Mouse (Mus musculus) MEL (cell line): ENCODE results near the gene Taf6. TPM values are rescaled to one million over a fixed set of nuclear protein-coding genes. Genes with fewer than 3 reads are reported as not detected.

Source experiments
- DNase-seq: peaks from one replicate; pipeline ENCODE4 v3.0.0; 2011; ENCODE audit warnings: low read depth, low spot score
- H3K27ac ChIP-seq: 2 replicates; pipeline ENCODE4 v1.5.1; 2012; ENCODE audit warnings: low read depth, mild to moderate bottlenecking, control low read depth, low read length, moderate library complexity; ENCODE audit not compliant: control insufficient read depth
- H3K27me3 ChIP-seq, 2 experiments: fragments of 150-350 bp in 1 of 2; sonication (generic) in 1 of 2; 2 replicates each; pipeline ENCODE4 v1.6.1; 2012; ENCODE audit warnings: low read length in 2 of 2, mild to moderate bottlenecking in 2 of 2, improper control_type of control experiment in 1 of 2, moderate library complexity in 1 of 2; ENCODE audit not compliant: insufficient read depth in 2 of 2, control insufficient read depth in 1 of 2
- H3K36me3 ChIP-seq, 2 experiments: 2 replicates each; pipeline ENCODE4 v1.6.1; 2012 to 2014; ENCODE audit warnings: low read length in 2 of 2, improper control_type of control experiment in 1 of 2, inconsistent platforms in 1 of 2, mild to moderate bottlenecking in 1 of 2; ENCODE audit not compliant: insufficient read depth in 2 of 2, control insufficient read depth in 1 of 2
- H3K4me1 ChIP-seq, 2 experiments: fragments of 150-350 bp in 1 of 2; sonication (generic) in 1 of 2; 2 replicates each; pipeline ENCODE4 v1.6.1; 2012; ENCODE audit warnings: low read length in 2 of 2, improper control_type of control experiment in 1 of 2, mild to moderate bottlenecking in 1 of 2; ENCODE audit not compliant: insufficient read depth in 2 of 2, control insufficient read depth in 1 of 2
- H3K4me3 ChIP-seq, 2 experiments: fragments of 150-350 bp in 1 of 2; sonication (generic) in 1 of 2; 2 replicates each; pipeline ENCODE4 v1.5.1; 2012; ENCODE audit warnings: low read depth in 2 of 2, low read length in 2 of 2, mild to moderate bottlenecking in 2 of 2, moderate library complexity in 2 of 2, control low read depth in 1 of 2, improper control_type of control experiment in 1 of 2; ENCODE audit not compliant: control insufficient read depth in 1 of 2, insufficient read depth in 1 of 2
- H3K79me2 ChIP-seq: 2 replicates; pipeline ENCODE4 v1.6.1; 2012; ENCODE audit warnings: mild to moderate bottlenecking, low read length, moderate library complexity; ENCODE audit not compliant: control insufficient read depth, poor library complexity, insufficient read depth
- H3K9ac ChIP-seq: 2 replicates; pipeline ENCODE4 v1.6.1; 2012; ENCODE audit warnings: low read depth, mild to moderate bottlenecking, control low read depth, low read length, moderate library complexity; ENCODE audit not compliant: control insufficient read depth, poor library complexity, severe bottlenecking
- H3K9me3 ChIP-seq: fragments of 150-350 bp; sonication (generic); replicated peaks from 2 replicates; pipeline ENCODE4 v1.6.1; 2012; ENCODE audit warnings: mild to moderate bottlenecking, low read length, improper control_type of control experiment, moderate library complexity; ENCODE audit not compliant: insufficient read depth
- CTCF ChIP-seq, 3 experiments: IDR thresholded peaks in 2 of 3; conservative IDR thresholded peaks in 1 of 3; 2 replicates each; pipeline ENCODE4 v1.5.1; 2011 to 2012; ENCODE audit warnings: low read length in 3 of 3, low read depth in 2 of 3, mild to moderate bottlenecking in 2 of 3, improper control_type of control experiment in 1 of 3, inconsistent platforms in 1 of 3, mixed read lengths in 1 of 3, moderate library complexity in 1 of 3; ENCODE audit not compliant: control insufficient read depth in 1 of 3, insufficient read depth in 1 of 3, poor library complexity in 1 of 3, severe bottlenecking in 1 of 3
- E2F4 ChIP-seq: IDR thresholded peaks from 2 replicates; pipeline ENCODE4 v1.6.1; 2011; ENCODE audit warnings: low read depth, low read length, improper control_type of control experiment, borderline replicate concordance
- GATA1 ChIP-seq: IDR thresholded peaks from 2 replicates; pipeline ENCODE4 v1.6.1; 2011; ENCODE audit warnings: low read depth, low read length, improper control_type of control experiment
- HCFC1 ChIP-seq: IDR thresholded peaks from 2 replicates; pipeline ENCODE4 v1.6.1; 2012; ENCODE audit warnings: low read depth, mild to moderate bottlenecking, inconsistent platforms, low read length, improper control_type of control experiment, moderate library complexity
- KAT2A ChIP-seq: conservative IDR thresholded peaks from 2 replicates; pipeline ENCODE4 v1.6.1; 2012; ENCODE audit warnings: low read depth, low read length, improper control_type of control experiment, inconsistent platforms
- MAZ ChIP-seq: IDR thresholded peaks from 2 replicates; pipeline ENCODE4 v1.6.1; 2012; ENCODE audit warnings: low read depth, mild to moderate bottlenecking, inconsistent platforms, low read length, improper control_type of control experiment
- MEF2A ChIP-seq: IDR thresholded peaks from 2 replicates; pipeline ENCODE4 v1.6.1; 2014; ENCODE audit warnings: low read depth, mild to moderate bottlenecking, inconsistent platforms, low read length, improper control_type of control experiment; ENCODE audit not compliant: poor library complexity, insufficient replicate concordance, severe bottlenecking; ENCODE audit errors: extremely low read depth
- MXI1 ChIP-seq: IDR thresholded peaks from 2 replicates; pipeline ENCODE4 v1.6.1; 2011; ENCODE audit warnings: mild to moderate bottlenecking, low read depth, low read length, improper control_type of control experiment
- NELFE ChIP-seq: IDR thresholded peaks from 2 replicates; pipeline ENCODE4 v1.6.1; 2011; ENCODE audit warnings: low read depth, low read length, improper control_type of control experiment
- NRF1 ChIP-seq: IDR thresholded peaks from 2 replicates; pipeline ENCODE4 v1.6.1; 2014; ENCODE audit warnings: low read depth, mild to moderate bottlenecking, inconsistent platforms, low read length, improper control_type of control experiment, moderate library complexity; ENCODE audit not compliant: poor library complexity, insufficient read depth, severe bottlenecking
- POLR2A ChIP-seq, 2 experiments: IDR thresholded peaks; 2 replicates each; pipeline ENCODE4 v1.6.1; 2011 to 2012; ENCODE audit warnings: low read length in 2 of 2, mild to moderate bottlenecking in 2 of 2, control low read depth in 1 of 2, improper control_type of control experiment in 1 of 2, low read depth in 1 of 2, moderate library complexity in 1 of 2; ENCODE audit not compliant: control insufficient read depth in 1 of 2, insufficient read depth in 1 of 2, poor library complexity in 1 of 2
- POLR2AphosphoS2 ChIP-seq: IDR thresholded peaks from 2 replicates; pipeline ENCODE4 v1.6.1; 2011; ENCODE audit warnings: low read length, improper control_type of control experiment
- POLR2AphosphoS5 ChIP-seq: IDR thresholded peaks from 2 replicates; pipeline ENCODE4 v1.6.1; 2012; ENCODE audit warnings: low read depth, borderline replicate concordance, mild to moderate bottlenecking, inconsistent platforms, low read length, moderate library complexity, mixed read lengths
- RAD21 ChIP-seq: IDR thresholded peaks from 2 replicates; pipeline ENCODE4 v1.6.1; 2011; ENCODE audit warnings: mild to moderate bottlenecking, low read depth, low read length, improper control_type of control experiment
- SIN3A ChIP-seq: IDR thresholded peaks from 2 replicates; pipeline ENCODE4 v1.6.1; 2012; ENCODE audit warnings: low read length, improper control_type of control experiment, inconsistent platforms
- SMC3 ChIP-seq: IDR thresholded peaks from 2 replicates; pipeline ENCODE4 v1.6.1; 2011; ENCODE audit warnings: low read depth, low read length, improper control_type of control experiment
- TBP ChIP-seq: IDR thresholded peaks from 2 replicates; pipeline ENCODE4 v1.8.0; 2011; ENCODE audit warnings: low read depth, low read length, improper control_type of control experiment
- TCF12 ChIP-seq: IDR thresholded peaks from 2 replicates; pipeline ENCODE4 v1.6.1; 2014; ENCODE audit warnings: low read depth, mild to moderate bottlenecking, inconsistent platforms, low read length, improper control_type of control experiment, moderate library complexity
- USF1 ChIP-seq: IDR thresholded peaks from 2 replicates; pipeline ENCODE4 v1.6.1; 2014; ENCODE audit warnings: low read depth, mild to moderate bottlenecking, inconsistent platforms, low read length, improper control_type of control experiment, moderate library complexity
- ZC3H11A ChIP-seq: IDR thresholded peaks from 2 replicates; pipeline ENCODE4 v1.6.1; 2012; ENCODE audit warnings: low read depth, mild to moderate bottlenecking, inconsistent platforms, low read length, improper control_type of control experiment
- ZNF384 ChIP-seq: IDR thresholded peaks from 2 replicates; pipeline ENCODE4 v1.6.1; 2012; ENCODE audit warnings: low read depth, mild to moderate bottlenecking, inconsistent platforms, low read length, improper control_type of control experiment
- polyA plus RNA-seq, 2 experiments: library from polyadenylated mRNA; stranded (reverse) in 1 of 2; unstranded in 1 of 2; fragments of >175 nt in 1 of 2; fragments of >200 nt in 1 of 2; gene quantifications; 2 replicates each; pipeline versions ENCODE4 v1.2.1 to v1.2.4; 2012; ENCODE audit warnings: low replicate concordance in 2 of 2, low read depth in 1 of 2; ENCODE audit not compliant: insufficient read length in 2 of 2, insufficient read depth in 1 of 2, missing spikeins in 1 of 2
- total RNA-seq: library from RNA; depleted of rRNA; stranded (reverse); fragments of 300-350 nt; gene quantifications from 2 replicates; pipeline ENCODE4 v1.2.3, GENCODE M21; 2012; rRNA removed

Gene Taf6
- total RNA-seq (52.6 and 59.6 TPM in 2 replicates), polyA plus RNA-seq (10 to 100 TPM in 1 of 2 experiments, not detected in 1; 94.7 TPM)

DNA sequence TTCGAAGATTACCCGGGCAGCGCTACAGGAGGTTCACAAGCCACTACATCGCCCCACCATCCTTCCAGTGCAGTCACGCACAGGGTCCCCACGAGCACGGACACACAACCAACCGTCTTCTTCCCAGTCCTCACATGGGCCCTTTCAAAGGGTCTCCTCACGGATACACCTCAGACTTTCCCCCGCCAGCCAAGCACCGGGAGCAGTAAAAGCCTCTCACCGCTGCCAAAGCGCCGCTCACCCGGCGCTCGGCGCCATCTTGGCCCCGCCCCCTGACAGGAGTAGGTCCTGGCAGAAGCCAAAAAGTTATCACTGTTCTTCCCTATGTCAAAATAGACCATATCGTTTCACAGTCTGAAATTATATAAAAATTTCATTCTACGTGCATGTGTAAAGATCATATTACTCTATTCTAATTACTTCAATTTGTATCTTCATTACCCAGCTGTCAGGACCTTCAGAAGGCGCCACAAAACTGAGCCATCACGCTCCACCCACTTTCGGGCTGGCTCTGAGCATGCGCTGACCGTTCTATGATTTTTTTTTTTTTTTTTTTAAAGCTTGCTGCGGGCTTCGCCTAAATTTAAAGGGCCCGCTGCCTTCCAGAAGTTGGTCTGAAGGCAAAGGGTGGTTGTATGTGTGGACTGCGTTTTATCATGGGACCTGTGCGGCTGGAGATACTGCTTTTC is at the start of gene Taf6, which contains the start of gene Cnpy4:
Gene Taf6 (minus strand): TSS at position 502 of the 689 bp plus-strand sequence.
Gene Cnpy4 (plus strand): TSS at position 536 of the 689 bp plus-strand sequence.
- peaks cover 0 to 5% of the 10 kb centered on the region in 2 experiments; a peak in 2 of 4 replicates for H3K36me3 ChIP-seq
- DNase-seq, result peak; percentile 93
- no peaks in the 10 kb centered on the region for H3K27me3 ChIP-seq
- H3K9ac ChIP-seq, result peak within 1 kb of the TSS; percentile 96
- H3K79me2 ChIP-seq, result peaks cover 6% of the 10 kb centered on the region; the same call in 1 of the 2 replicates
- peak within 1 kb of the TSS; percentile 51 to 99 for H3K4me3 ChIP-seq
- no peak for TF ChIP-seq MEF2A
- peak; percentile 75 for TF ChIP-seq TCF12
- TF ChIP-seq GATA1, result 0 out of 2 replicates have a peak, but pooled peaks have one; percentile 24
- no peak for TF ChIP-seq SMC3
- peak; percentile 83 for TF ChIP-seq SIN3A
- peak; percentile 98 to 100 for TF ChIP-seq POLR2A (IDR thresholded peaks at IDR 0.05; ENCODE audit: control insufficient read depth in 1 of 2, insufficient read depth in 1 of 2, low read depth in 1 of 2, low read length in 2 of 2, poor library complexity in 1 of 2)
- no peak; the same call in 1 of the 2 replicates for TF ChIP-seq MAZ
- TF ChIP-seq ZC3H11A, result no peak
- peak; percentile 93 for TF ChIP-seq NELFE
- peak; percentile 86 for TF ChIP-seq NRF1
- TF ChIP-seq MXI1, result peak; percentile 62
- no peak for TF ChIP-seq RAD21
- peak; percentile 84 for TF ChIP-seq HCFC1
- TF ChIP-seq TBP, result peak; percentile 95
- no peak for TF ChIP-seq POLR2AphosphoS5
- peak; percentile 99 for TF ChIP-seq ZNF384
- TF ChIP-seq USF1, result no peak
- TF ChIP-seq E2F4, result peak; percentile 84; the same call in 1 of the 2 replicates
- TF ChIP-seq CTCF (IDR thresholded peaks at IDR 0.05 in 2 of 3, conservative IDR thresholded peaks at IDR 0.05 in 1 of 3; ENCODE audit: control insufficient read depth in 1 of 3, insufficient read depth in 1 of 3, low read depth in 2 of 3, low read length in 3 of 3, poor library complexity in 1 of 3, severe bottlenecking in 1 of 3), result no peak
- TF ChIP-seq KAT2A, result no peak
- TF ChIP-seq POLR2AphosphoS2, result no peak
- H3K4me1 ChIP-seq, result peaks cover 0 to 5% of the 10 kb centered on the region in 2 experiments; a peak in 1 of 4 replicates
- H3K9me3 ChIP-seq, result no peaks in the 10 kb centered on the region
- peak within 1 kb of the TSS; percentile 84 for H3K27ac ChIP-seq
